Mouse (Mus musculus): ENCODE results near the gene Gm45753. TPM values are rescaled to one million over a fixed set of nuclear protein-coding genes. Genes with fewer than 3 reads are reported as not detected.

Gm45753 gene
- polyA plus RNA-seq (2014; fragmentation: Illumina TruSeq; extraction: RNeasy Lipid Tissue Mini Kit (QIAGEN cat#74804)), result not detected

GRCm38 (mm10) chr8:45308366-45308765 lies at the start of gene Gm45753:
TSS of gene Gm45753 (minus strand) at chr8:45308466.

GRCm38 (mm10) chr8:45332685-45333409 lies 24.6 kb upstream of the Gm45753 start, which contains the start of gene Cyp4v3:
TSS of gene Cyp4v3 (minus strand) at chr8:45333216.

DNA sequence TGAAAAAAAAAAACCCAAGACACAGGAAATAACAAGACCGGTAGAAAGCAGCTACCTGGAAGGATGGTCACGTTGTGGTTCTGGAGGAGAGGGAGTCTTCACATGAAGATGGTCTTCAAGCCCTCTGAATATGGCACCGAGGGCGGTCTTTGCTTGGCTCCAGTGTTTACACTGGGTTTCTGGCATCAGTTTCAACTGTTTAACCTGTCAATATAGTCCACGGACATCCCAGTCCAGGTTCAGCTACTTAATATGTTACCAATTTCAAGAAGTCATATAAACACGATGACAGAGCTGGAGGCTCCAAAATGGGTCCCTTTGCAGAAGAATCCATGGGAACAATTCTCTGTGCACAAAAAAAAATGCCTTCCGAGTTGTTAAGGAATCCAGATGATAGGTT lies 13.6 kb downstream of the Gm45753 start, which contains the start of gene Klkb1:
Gene Klkb1 (minus strand): TSS at position 173 of the 400 bp plus-strand sequence.

DNA sequence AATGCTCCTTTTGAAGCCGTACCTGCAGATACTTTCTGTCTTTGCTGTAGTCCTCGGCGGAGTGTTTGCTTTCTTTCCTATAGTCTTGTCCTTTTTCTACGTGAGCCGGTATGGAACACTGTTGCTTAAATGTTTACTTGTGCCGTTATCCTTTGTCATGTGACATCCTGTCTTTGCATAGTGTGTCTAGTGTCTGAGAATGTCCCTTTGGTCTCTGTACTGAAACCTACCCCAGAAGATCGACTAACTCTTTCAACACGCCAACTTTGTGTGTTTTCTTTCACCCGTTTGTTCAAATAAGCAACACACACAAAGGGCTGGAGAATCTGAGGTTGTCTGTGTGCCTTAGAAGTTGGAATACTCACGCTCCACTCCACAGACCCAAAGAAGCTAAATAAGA lies 46.3 kb downstream of the Gm45753 start, which contains the start of gene F11:
Gene F11 (minus strand): TSS at position 112 of the 400 bp plus-strand sequence.

Other genes with a start within 250 kb of the Gm45753 start
- not detected for gene Mtnr1a, start 239.3 kb downstream of the Gm45753 start, polyA plus RNA-seq (2014; fragmentation: Illumina TruSeq; extraction: RNeasy Lipid Tissue Mini Kit (QIAGEN cat#74804))
- not detected for gene F11, start 46.4 kb downstream of the Gm45753 start, polyA plus RNA-seq (2014; fragmentation: Illumina TruSeq; extraction: RNeasy Lipid Tissue Mini Kit (QIAGEN cat#74804))
- gene Klkb1, start 13.6 kb downstream of the Gm45753 start, polyA plus RNA-seq (2014; fragmentation: Illumina TruSeq; extraction: RNeasy Lipid Tissue Mini Kit (QIAGEN cat#74804)), result 0.40 TPM
- gene Cyp4v3, start 24.8 kb upstream of the Gm45753 start, polyA plus RNA-seq (2014; fragmentation: Illumina TruSeq; extraction: RNeasy Lipid Tissue Mini Kit (QIAGEN cat#74804)), result 26.3 TPM
- gene Fam149a, start 73.8 kb upstream of the Gm45753 start, polyA plus RNA-seq (2014; fragmentation: Illumina TruSeq; extraction: RNeasy Lipid Tissue Mini Kit (QIAGEN cat#74804)), result 15.4 TPM
- gene Tlr3, start 102.6 kb upstream of the Gm45753 start, polyA plus RNA-seq (2014; fragmentation: Illumina TruSeq; extraction: RNeasy Lipid Tissue Mini Kit (QIAGEN cat#74804)), result 34.0 TPM
- 152 TPM for gene Sorbs2, start 199.3 kb upstream of the Gm45753 start, polyA plus RNA-seq (2014; fragmentation: Illumina TruSeq; extraction: RNeasy Lipid Tissue Mini Kit (QIAGEN cat#74804))

All from ovary, adult 10 weeks (tissue).